ENCODE assay signal across 8 mouse cellular contexts in the genomic region with DNA sequence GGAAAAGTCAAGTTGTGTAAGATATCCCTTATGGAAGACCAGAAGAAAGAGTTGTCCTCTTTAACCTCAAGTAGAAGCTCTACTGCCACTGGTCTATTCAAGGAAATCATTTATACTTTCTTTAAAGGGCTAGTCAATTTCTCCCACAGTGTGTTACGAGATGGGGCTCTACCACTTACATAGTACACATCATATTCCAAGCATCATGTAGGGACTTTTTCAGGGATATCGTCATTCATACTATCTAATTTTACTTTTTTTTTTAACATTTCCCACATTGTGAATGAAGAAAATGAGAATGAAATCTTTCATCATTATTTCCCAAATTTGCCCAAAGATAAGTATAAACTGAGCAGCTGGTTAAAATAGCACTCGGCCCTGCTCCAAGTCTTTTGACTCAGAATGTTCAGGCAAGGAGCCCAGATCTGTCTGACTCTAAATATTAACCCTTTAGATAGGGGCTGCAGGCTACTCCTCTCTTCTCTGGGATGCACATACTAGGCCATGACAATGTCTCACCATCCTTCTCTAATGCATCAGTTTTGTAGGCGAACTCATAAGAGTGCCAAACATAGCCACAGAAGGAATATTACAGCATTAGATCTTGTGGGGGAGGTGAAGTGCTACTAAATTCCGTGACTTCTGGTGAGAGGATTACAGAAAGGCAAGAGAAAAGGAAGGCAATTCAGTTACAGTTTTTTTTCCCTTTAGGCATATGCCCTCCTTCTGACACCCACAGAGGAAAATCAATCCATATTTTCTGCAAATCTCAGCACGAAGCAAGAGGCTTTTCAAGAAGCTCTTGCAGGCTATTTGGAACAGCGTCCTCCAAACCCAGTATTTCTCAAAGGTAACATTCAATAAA.
A peak's percentile ranks its signal among the peaks of the same experiment; 100 is the strongest.
DNase-seq lines count a peak whose midpoint lies in the region; ATAC-seq and TF ChIP-seq lines count a peak whose summit lies in the region.

No protein-coding gene starts in this region.

- H3K4me3 ChIP-seq in forebrain, embryonic 15.5 days, result no peak overlapping the region
- no peak overlapping the region for H3K4me3 ChIP-seq in forebrain, embryonic 10.5 days
- no peak overlapping the region for H3K4me3 ChIP-seq in lung, postnatal 0 days (ENCODE audit: low read depth, low read length)

- no peak for TF ChIP-seq CTCF in lung, postnatal 0 days (IDR thresholded peaks at IDR 0.05)

- DNase-seq in forebrain, embryonic 10.5 days (ENCODE audit: extremely low spot score, low spot score), result no peak
- peak; percentile 92 for DNase-seq in adipocyte (ENCODE audit: low spot score)
- DNase-seq in frontal cortex, postnatal 14 days (ENCODE audit: low spot score in 2 of 2), result peak; percentile 44 to 51
- peak; percentile 16 to 43 for DNase-seq in kidney, postnatal 36 days
- peak; percentile 86 for DNase-seq in lung, postnatal 0 days (ENCODE audit: low spot score)
- no peak for DNase-seq in retina, postnatal 1 day
- no peak for DNase-seq in spleen, postnatal 36 days (ENCODE audit: low spot score in 2 of 2)

- ATAC-seq in forebrain, embryonic 15.5 days (replicated peaks), result peak; percentile 92
- peak; percentile 57 for ATAC-seq in lung, postnatal 0 days

- TF ChIP-seq EP300 in lung, postnatal 0 days (IDR thresholded peaks at IDR 0.05), result peak; percentile 31; the same call in 1 of the 2 replicates

- 0 out of 2 replicates have a peak overlapping the region, but pooled peaks have one; percentile 10 for H3K4me2 ChIP-seq in forebrain, embryonic 15.5 days (replicated peaks)
- H3K4me2 ChIP-seq in lung, postnatal 0 days (replicated peaks; ENCODE audit: low read depth, low read length), result no peak overlapping the region

- H3K36me3 ChIP-seq in forebrain, embryonic 15.5 days, result no peaks in the 10 kb centered on the region
- H3K36me3 ChIP-seq in forebrain, embryonic 10.5 days (replicated peaks), result no peaks in the 10 kb centered on the region
- no peaks in the 10 kb centered on the region for H3K36me3 ChIP-seq in lung, postnatal 0 days (ENCODE audit: insufficient read depth, low read length)

- H3K9ac ChIP-seq in forebrain, embryonic 15.5 days (replicated peaks), result no peak overlapping the region
- no peak overlapping the region for H3K9ac ChIP-seq in lung, postnatal 0 days (replicated peaks; ENCODE audit: low read depth)

- H3K27me3 ChIP-seq in forebrain, embryonic 15.5 days, result no peaks in the 10 kb centered on the region
- no peaks in the 10 kb centered on the region for H3K27me3 ChIP-seq in forebrain, embryonic 10.5 days (ENCODE audit: poor library complexity, severe bottlenecking)
- no peaks in the 10 kb centered on the region for H3K27me3 ChIP-seq in lung, postnatal 0 days (replicated peaks; ENCODE audit: insufficient read depth, low read length)

- WGBS in forebrain, embryonic 15.5 days, result 38% methylated on average over 7 of the region's 7 CpGs
- WGBS in forebrain, embryonic 10.5 days, result 89% methylated on average over 7 of the region's 7 CpGs
- 52% methylated on average over 7 of the region's 7 CpGs for WGBS in lung, postnatal 0 days

- peaks cover 25% of the 10 kb centered on the region for H3K4me1 ChIP-seq in forebrain, embryonic 15.5 days
- no peaks in the 10 kb centered on the region for H3K4me1 ChIP-seq in forebrain, embryonic 10.5 days
- no peaks in the 10 kb centered on the region for H3K4me1 ChIP-seq in lung, postnatal 0 days (ENCODE audit: insufficient read depth, low read depth, low read length)

- H3K27ac ChIP-seq in forebrain, embryonic 15.5 days (replicated peaks), result peak overlapping the region; percentile 83
- no peak overlapping the region for H3K27ac ChIP-seq in forebrain, embryonic 10.5 days
- H3K27ac ChIP-seq in lung, postnatal 0 days (ENCODE audit: low read length), result no peak overlapping the region

- H3K9me3 ChIP-seq in forebrain, embryonic 15.5 days, result no peaks in the 10 kb centered on the region
- no peaks in the 10 kb centered on the region for H3K9me3 ChIP-seq in forebrain, embryonic 10.5 days
- H3K9me3 ChIP-seq in lung, postnatal 0 days (ENCODE audit: low read length), result no peaks in the 10 kb centered on the region

Comparison
In these comparisons a context has a peak if more than half of its experiments do, and no peak if none do; other contexts are left out.
1. DNase-seq: peak in adipocyte (single experiment), frontal cortex, postnatal 14 days (2 of 2), kidney, postnatal 36 days (2 of 2) and lung, postnatal 0 days (single experiment); none in forebrain, embryonic 10.5 days (single experiment), retina, postnatal 1 day (single experiment) and spleen, postnatal 36 days (0 of 2).